Comparison of ENCODE assay signal across 19 mouse cellular contexts in genomic region chr8:79305941-79306340, GRCm38 (mm10). TPM values are rescaled to one million over a fixed set of nuclear protein-coding genes. Genes with fewer than 3 reads are reported as not detected.
DNase-seq lines count a peak whose midpoint lies in the region; ATAC-seq and TF ChIP-seq lines count a peak whose summit lies in the region.
"Had no signal": no experiment of that assay in that cellular context is flagged by ENCODE, and none has a peak within 500 bp of the region (broad histone marks: within the 10 kb centered on the region; RNA-seq: fewer than 3 reads in every experiment).

No protein-coding gene starts in this region.

- H3K9ac ChIP-seq in ES-E14 (ENCODE audit: insufficient read depth, low read depth, low read length, poor library complexity, severe bottlenecking), result no peak overlapping the region
- H3K9ac ChIP-seq: embryonic facial prominence, embryonic 12.5 days had no signal

- H3K4me1 ChIP-seq in ES-E14 (ENCODE audit: control insufficient read depth in 2 of 2, insufficient read depth in 2 of 2, low read length in 2 of 2, poor library complexity in 1 of 2), result peaks cover 2 to 5% of the 10 kb centered on the region in 2 experiments; a peak in 1 of 4 replicates
- H3K4me1 ChIP-seq: embryonic facial prominence, embryonic 10.5 days; embryonic facial prominence, embryonic 12.5 days had no signal

- H3K27ac ChIP-seq in ES-E14 (ENCODE audit: insufficient read depth, low read depth, low read length, poor library complexity, severe bottlenecking), result no peak overlapping the region
- H3K27ac ChIP-seq: embryonic facial prominence, embryonic 10.5 days; embryonic facial prominence, embryonic 12.5 days had no signal

- peak; percentile 62 for DNase-seq in ES-CJ7 (ENCODE audit: low read depth, low spot score)
- peak; percentile 29 for DNase-seq in ES-E14 (ENCODE audit: low read depth, low spot score)
- DNase-seq in WW6 (ENCODE audit: low read depth, low spot score), result peak; percentile 26
- no peak for DNase-seq in kidney, postnatal 4 days
- no peak for DNase-seq in lung, postnatal 36 days
- no peak for DNase-seq in T-cell, adult 2 months (ENCODE audit: low spot score)
- DNase-seq: adrenal gland, adult 2 months; adrenal gland, postnatal 10 days; adrenal gland, postnatal 25 days; cerebellum, adult 11-12 months; cerebellum, adult 2 months; cerebellum, adult 9-10 months; cerebellum, postnatal 25 days had no signal

- H3K36me3 ChIP-seq in ES-E14 (ENCODE audit: control insufficient read depth, insufficient read depth, low read length, poor library complexity, severe bottlenecking), result no peaks in the 10 kb centered on the region
- H3K36me3 ChIP-seq: embryonic facial prominence, embryonic 10.5 days; embryonic facial prominence, embryonic 12.5 days had no signal

- ATAC-seq in neutrophil, adult 5-6 weeks (ENCODE audit: extremely low read depth, insufficient number of reproducible peaks, low FRiP score, poor library complexity, severe bottlenecking), result 0 out of 2 replicates have a peak, but pooled peaks have one; percentile 6
- ATAC-seq: forebrain, embryonic 14.5 days; forebrain, embryonic 16.5 days had no signal

- peak overlapping the region in 1 of 2 experiments; percentile 56; a peak in 2 of 4 replicates for H3K4me3 ChIP-seq in ES-E14 (ENCODE audit: insufficient read depth in 1 of 2, low read depth in 1 of 2, low read length in 2 of 2, poor library complexity in 1 of 2, severe bottlenecking in 1 of 2)
- H3K4me3 ChIP-seq: embryonic facial prominence, embryonic 10.5 days; embryonic facial prominence, embryonic 12.5 days had no signal

- no peaks in the 10 kb centered on the region for H3K9me3 ChIP-seq in ES-E14 (ENCODE audit: control insufficient read depth, insufficient read depth, low read depth, low read length)
- H3K9me3 ChIP-seq: embryonic facial prominence, embryonic 10.5 days; embryonic facial prominence, embryonic 12.5 days had no signal

- in situ Hi-C loops in ES-E14 (cut with MboI; ENCODE audit: low sequenced_read_pairs in 2 of 2, unreplicated experiment in 2 of 2), result no loop called here

TF ChIP-seq in ES-E14, 5 proteins besides CTCF, POLR2A, EP300 and RAD21:
- TF ChIP-seq MAFK (IDR thresholded peaks at IDR 0.05; ENCODE audit: insufficient read depth, low read depth, low read length), result no peak

RNA-seq across cellular contexts. Expression of gene Mmaa, which starts 11.2 kb away (rescaled TPM):
- total RNA-seq in ES-E14 (2012; rRNA removed), result 2.4 and 3.0 TPM in 2 replicates
- total RNA-seq in neutrophil, adult 5-6 weeks (2017), result 7.2 and 7.4 TPM in 2 replicates

RNA-seq across cellular contexts. Expression of gene 1700011L22Rik, which starts 57.6 kb away (rescaled TPM):
- not detected in 2 replicates for total RNA-seq in ES-E14 (2012; rRNA removed)
- not detected in 2 replicates for total RNA-seq in neutrophil, adult 5-6 weeks (2017)
- total RNA-seq: adrenal gland, adult 2 months; adrenal gland, postnatal 10 days; adrenal gland, postnatal 25 days; MEL had no signal

Comparison
In these comparisons a context has a peak if more than half of its experiments do, and no peak if none do; other contexts are left out.
1. DNase-seq: peak in ES-CJ7 (single experiment), ES-E14 (single experiment) and WW6 (single experiment); none in kidney, postnatal 4 days (0 of 2), lung, postnatal 36 days (single experiment) and T-cell, adult 2 months (single experiment).